Mouse (Mus musculus) limb, embryonic 10.5 days (tissue): ENCODE results near the gene Abcd4. TPM values are rescaled to one million over a fixed set of nuclear protein-coding genes. Genes with fewer than 3 reads are reported as not detected.
A peak's percentile ranks its signal among the peaks of the same experiment; 100 is the strongest.

ENCODE experiments used
- DNase-seq: peaks from one replicate; pipeline ENCODE4 v3.0.0-alpha.2; 2017; ENCODE audit warnings: low spot score
- H3K27ac ChIP-seq: fragments of 300-500 bp; sonication (generic); 2 replicates; pipeline ENCODE4 v1.5.1; 2016; ENCODE audit warnings: mild to moderate bottlenecking
- H3K27me3 ChIP-seq: fragments of 300-500 bp; sonication (generic); 2 replicates; pipeline ENCODE4 v1.6.1; 2016; ENCODE audit warnings: low read depth, mild to moderate bottlenecking; ENCODE audit not compliant: poor library complexity, severe bottlenecking
- H3K36me3 ChIP-seq: fragments of 300-500 bp; sonication (generic); 2 replicates; pipeline ENCODE4 v1.6.1; 2016; ENCODE audit warnings: mild to moderate bottlenecking, moderate library complexity
- H3K4me1 ChIP-seq: fragments of 300-500 bp; sonication (generic); 2 replicates; pipeline ENCODE4 v1.6.1; 2016
- H3K4me3 ChIP-seq: fragments of 300-500 bp; sonication (generic); 2 replicates; pipeline ENCODE4 v1.5.1; 2016; ENCODE audit warnings: mild to moderate bottlenecking, moderate library complexity
- H3K9me3 ChIP-seq: fragments of 300-500 bp; sonication (generic); replicated peaks from 2 replicates; pipeline ENCODE4 v1.6.1; 2016; ENCODE audit warnings: mild to moderate bottlenecking
- WGBS: fragments of 180-500 bp; shearing (Covaris S2); methylation state at CpG from one replicate; pipeline ENCODE4 v1.1.7; 2016; 5-methylcytosine and 5-hydroxymethylcytosine counted together
- polyA plus RNA-seq: library from polyadenylated mRNA; unstranded; fragments of >200 nt; fragmentation: Nextera tagmentation; extraction: Ambion mirVana; gene quantifications from 2 replicates; pipeline ENCODE4 v1.2.1, GENCODE M21; 2016

Abcd4 gene
- polyA plus RNA-seq, 1 experiment from 2014 or later = 13.5 TPM

- H3K9me3 ChIP-seq = no peaks in the 10 kb centered on the region
- WGBS = 90% methylated on average over 10 of the region's 10 CpGs
Observed at GRCm38 (mm10) chr12:84611718-84612117, 5.5 kb downstream of the Abcd4 start.

GRCm38 (mm10) chr12:84605860-84606259 is 11.4 kb downstream of the Abcd4 start:
- H3K27me3 ChIP-seq = no peaks in the 10 kb centered on the region
- no peak overlapping the region for H3K27ac ChIP-seq
- WGBS = 77% methylated on average over 7 of the region's 7 CpGs
- no peak overlapping the region for H3K4me3 ChIP-seq
- peaks cover 46% of the 10 kb centered on the region for H3K36me3 ChIP-seq
- DNase-seq = no peak
- H3K9me3 ChIP-seq = no peaks in the 10 kb centered on the region
- H3K4me1 ChIP-seq = no peaks in the 10 kb centered on the region

More at GRCm38 (mm10) chr12:84611718-84612117, 5.5 kb downstream of the Abcd4 start:
- Histone ChIP-seq H3K36me3 (peaks cover 26% of the 10 kb centered on the region), H3K4me1 (0 out of 2 replicates have a peak, but pooled peaks cover 3% of the 10 kb centered on the region), H3K27me3 (no peaks in the 10 kb centered on the region), H3K4me3 (no peak overlapping the region), H3K27ac (no peak overlapping the region)
- no peak for DNase-seq

- Histone ChIP-seq H3K4me3 (no peak overlapping the region), H3K4me1 (no peaks in the 10 kb centered on the region), H3K36me3 (peaks cover 46% of the 10 kb centered on the region), H3K9me3 (no peaks in the 10 kb centered on the region), H3K27me3 (peaks cover 2% of the 10 kb centered on the region; the same call in 1 of the 2 replicates), H3K27ac (no peak overlapping the region)
- DNase-seq = no peak
- 93% methylated on average over 6 of the region's 7 CpGs for WGBS
Observed at GRCm38 (mm10) chr12:84604001-84604400, 13.2 kb downstream of the Abcd4 start.

DNA sequence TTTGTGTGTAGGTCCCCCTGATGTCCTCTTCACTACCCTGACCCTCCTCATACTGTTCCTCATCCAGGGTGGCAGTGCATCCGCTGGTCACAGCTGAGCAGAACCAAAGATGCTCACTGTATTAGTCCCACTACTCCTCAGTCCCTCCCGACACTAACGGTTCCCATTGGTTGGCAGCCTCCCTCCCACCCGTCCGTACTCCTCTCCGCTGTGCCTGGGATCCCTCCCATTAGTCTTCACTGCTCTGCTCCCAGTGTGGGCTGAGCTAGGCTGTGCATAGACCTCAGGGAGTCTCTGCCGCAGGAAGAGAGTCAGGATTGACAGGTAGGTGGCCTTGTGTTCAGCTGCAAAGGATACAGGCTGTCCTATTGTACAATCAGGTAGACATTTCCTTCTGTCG is 18.9 kb downstream of the Abcd4 start:
- Histone ChIP-seq H3K27ac (no peak overlapping the region), H3K36me3 (peaks cover 10% of the 10 kb centered on the region), H3K9me3 (no peaks in the 10 kb centered on the region), H3K4me1 (no peaks in the 10 kb centered on the region), H3K27me3 (peaks cover 26% of the 10 kb centered on the region), H3K4me3 (no peak overlapping the region)
- WGBS = 22% methylated on average over 8 of the region's 8 CpGs
- no peak for DNase-seq

DNA sequence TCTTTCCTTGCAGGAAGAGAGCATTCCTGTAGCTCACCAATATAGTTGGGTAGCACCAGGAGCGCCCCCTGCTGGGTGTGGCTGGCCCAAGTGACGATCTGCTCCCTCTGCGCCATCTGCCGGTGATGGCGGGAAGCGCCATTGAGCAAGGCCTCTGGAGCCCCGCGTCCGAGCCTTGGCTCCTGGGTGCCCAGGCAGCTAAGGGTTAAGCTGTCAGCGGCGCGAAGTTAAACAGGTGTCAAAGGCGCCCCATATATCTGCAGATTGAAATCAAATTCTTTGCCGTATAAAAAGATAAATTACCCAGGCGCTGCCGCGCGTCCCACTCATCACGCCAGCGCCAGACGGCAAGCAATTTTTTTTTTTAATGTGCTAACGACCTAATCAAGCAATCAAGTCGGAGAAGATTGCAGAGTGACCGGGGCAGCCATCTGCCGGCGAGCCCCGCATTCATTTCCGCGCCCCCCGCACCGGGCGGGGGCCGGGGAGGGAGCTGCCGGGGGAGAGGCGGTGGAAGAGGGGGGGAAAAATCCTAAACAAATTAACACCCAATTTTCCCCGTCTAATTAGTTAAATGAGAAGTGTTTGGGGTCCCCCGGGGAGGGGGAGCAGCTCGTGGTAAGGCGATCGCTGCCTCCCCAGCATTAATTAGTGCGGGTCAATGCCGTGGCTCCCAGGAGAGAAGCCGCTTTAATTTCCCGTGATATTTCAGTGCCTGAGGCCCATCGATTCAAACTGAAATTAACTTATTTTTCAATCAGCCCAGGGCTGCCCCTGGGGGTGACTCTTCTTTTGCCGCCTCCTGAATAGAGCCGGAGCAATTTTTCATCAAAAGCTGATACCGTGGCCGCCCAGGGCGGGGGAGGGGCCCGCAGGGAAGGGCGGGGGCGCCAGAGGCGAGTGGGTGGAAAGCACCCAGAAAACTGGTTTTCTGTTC is 27.1 kb downstream of the Abcd4 start:
- WGBS = under 1% methylated on average over 54 of the region's 54 CpGs
- Histone ChIP-seq H3K27me3 (peaks cover 46% of the 10 kb centered on the region), H3K4me3 (peak overlapping the region; percentile 58), H3K4me1 (peaks cover 16% of the 10 kb centered on the region), H3K36me3 (no peaks in the 10 kb centered on the region), H3K9me3 (no peaks in the 10 kb centered on the region), H3K27ac (peak overlapping the region; percentile 15; the same call in 1 of the 2 replicates)
- DNase-seq = peak; percentile 98

DNA sequence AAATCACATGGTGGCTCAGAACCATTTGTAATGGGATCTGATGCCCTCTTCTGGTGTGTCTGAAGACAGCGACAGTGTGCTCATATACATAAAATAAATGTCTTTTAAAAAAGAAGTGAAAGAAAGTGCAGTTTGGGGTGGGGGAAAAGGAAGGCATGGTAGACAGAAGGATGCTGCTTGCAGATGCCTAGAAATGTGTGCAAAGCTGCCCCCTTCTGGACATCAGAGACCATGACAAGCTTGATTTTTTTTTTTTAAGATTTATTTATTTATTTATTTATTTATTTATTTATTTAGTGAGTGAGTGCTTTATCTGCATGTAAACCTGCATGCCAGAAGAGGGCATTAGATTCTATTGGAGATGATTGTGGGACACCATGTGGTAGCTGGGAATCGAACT is 35.9 kb downstream of the Abcd4 start:
- Histone ChIP-seq H3K4me1 (peaks cover 13% of the 10 kb centered on the region), H3K36me3 (no peaks in the 10 kb centered on the region), H3K27me3 (peaks cover 18% of the 10 kb centered on the region), H3K4me3 (no peak overlapping the region), H3K9me3 (no peaks in the 10 kb centered on the region), H3K27ac (no peak overlapping the region)
- DNase-seq = no peak
- 94% methylated on average over 2 of the region's 2 CpGs for WGBS

- H3K36me3 ChIP-seq = no peaks in the 10 kb centered on the region
- H3K9me3 ChIP-seq = no peaks in the 10 kb centered on the region
- peaks cover 41% of the 10 kb centered on the region for H3K27me3 ChIP-seq
- no peak overlapping the region for H3K27ac ChIP-seq
- peak; percentile 47 for DNase-seq
- H3K4me1 ChIP-seq = peaks cover 13% of the 10 kb centered on the region
- 47% methylated on average over 5 of the region's 5 CpGs for WGBS
- H3K4me3 ChIP-seq = no peak overlapping the region
Observed at GRCm38 (mm10) chr12:84578440-84578770, 38.8 kb downstream of the Abcd4 start.

- peak; percentile 41 for DNase-seq
- WGBS = 67% methylated on average over 11 of the region's 11 CpGs
- Histone ChIP-seq H3K9me3 (no peaks in the 10 kb centered on the region), H3K27me3 (peaks cover 46% of the 10 kb centered on the region), H3K36me3 (no peaks in the 10 kb centered on the region), H3K27ac (no peak overlapping the region), H3K4me1 (peaks cover 13% of the 10 kb centered on the region), H3K4me3 (no peak overlapping the region)
Observed at GRCm38 (mm10) chr12:84577768-84578439, 39.3 kb downstream of the Abcd4 start.

DNA sequence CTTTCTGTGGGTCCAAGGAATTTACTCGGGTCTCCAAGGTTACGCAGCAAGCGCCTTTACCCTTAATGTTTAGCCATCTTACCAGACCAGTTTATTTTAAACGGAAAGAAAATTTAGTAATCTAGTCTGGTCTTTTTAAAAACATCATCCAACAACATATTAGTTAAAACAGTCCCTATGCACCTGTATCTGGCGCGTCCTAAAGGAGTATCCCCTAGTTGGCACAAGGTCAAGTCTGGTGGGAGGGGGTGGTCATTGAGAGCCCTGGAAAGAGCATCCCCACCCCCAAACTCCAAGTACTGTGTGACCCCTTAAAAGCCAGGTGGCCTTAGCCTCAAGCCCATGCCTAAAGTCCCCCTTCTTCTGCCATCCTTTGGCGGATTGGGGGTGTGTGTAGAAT is 44.1 kb downstream of the Abcd4 start:
- Histone ChIP-seq H3K4me1 (peaks cover 37% of the 10 kb centered on the region), H3K4me3 (no peak overlapping the region), H3K36me3 (no peaks in the 10 kb centered on the region), H3K9me3 (no peaks in the 10 kb centered on the region), H3K27me3 (peaks cover 94% of the 10 kb centered on the region), H3K27ac (no peak overlapping the region)
- no peak for DNase-seq
- 18% methylated on average over 7 of the region's 7 CpGs for WGBS

DNA sequence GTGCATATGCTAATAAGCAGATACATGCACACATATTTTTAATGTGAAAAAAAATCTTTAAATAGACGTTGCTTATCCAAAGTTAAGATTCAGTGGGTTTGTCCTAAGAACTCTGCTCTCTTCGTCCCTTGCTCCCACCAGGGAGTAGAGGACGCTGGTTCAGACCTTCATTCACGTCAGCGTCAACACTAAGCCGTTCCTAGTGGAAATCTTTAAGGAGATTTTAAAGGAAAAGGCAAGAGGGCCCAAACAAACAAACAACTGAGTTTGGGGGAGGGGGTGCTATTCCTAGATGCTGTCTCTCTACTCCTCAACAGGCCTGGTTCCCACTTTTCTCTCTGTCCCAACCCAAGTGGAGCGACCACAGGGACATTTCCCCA is 44.9 kb downstream of the Abcd4 start:
- WGBS = 2% methylated on average over 7 of the region's 7 CpGs
- no peak for DNase-seq
- Histone ChIP-seq H3K27me3 (peaks cover 100% of the 10 kb centered on the region), H3K36me3 (no peaks in the 10 kb centered on the region), H3K27ac (no peak overlapping the region), H3K4me1 (peaks cover 32% of the 10 kb centered on the region), H3K4me3 (no peak overlapping the region; the same call in 1 of the 2 replicates), H3K9me3 (no peaks in the 10 kb centered on the region)

- Histone ChIP-seq H3K36me3 (no peaks in the 10 kb centered on the region), H3K4me3 (peak overlapping the region; percentile 18), H3K4me1 (peaks cover 32% of the 10 kb centered on the region), H3K27ac (no peak overlapping the region), H3K9me3 (no peaks in the 10 kb centered on the region), H3K27me3 (peaks cover 100% of the 10 kb centered on the region)
- peak; percentile 75 for DNase-seq
- WGBS = under 1% methylated on average over 43 of the region's 43 CpGs
Observed at GRCm38 (mm10) chr12:84571466-84572340, 45.5 kb downstream of the Abcd4 start.

GRCm38 (mm10) chr12:84570694-84571415 is 46.4 kb downstream of the Abcd4 start:
- 2% methylated on average over 34 of the region's 34 CpGs for WGBS
- DNase-seq = peak; percentile 61
- Histone ChIP-seq H3K27me3 (peaks cover 100% of the 10 kb centered on the region), H3K36me3 (no peaks in the 10 kb centered on the region), H3K4me3 (0 out of 2 replicates have a peak overlapping the region, but pooled peaks have one; percentile 18), H3K9me3 (no peaks in the 10 kb centered on the region), H3K4me1 (peaks cover 32% of the 10 kb centered on the region), H3K27ac (no peak overlapping the region)
